Mouse (Mus musculus) embryo, embryonic 11 days (tissue): ENCODE results near the gene Gm29289.
"Not testable (repeated sequence)": the region's sequence is repeated elsewhere in the genome, so short reads cannot be mapped to it uniquely, and the experiment has no call there.

Experiments used
- DNase-seq: peaks from one replicate; pipeline ENCODE4 v3.0.0-alpha.2; 2015

The Gm29289 gene

GRCm38 (mm10) chrY:2932282-2932681 lies at the start of gene Gm29289:
Gene Gm29289 (plus strand): TSS chrY:2932582.
- DNase-seq: not testable (repeated sequence)

GRCm38 (mm10) chrY:2900689-2901088 lies 31.7 kb upstream of the Gm29289 start, which contains the start of gene Gm10352:
Gene Gm10352 (plus strand): TSS chrY:2900989.
- not testable (repeated sequence) for DNase-seq
